Mouse (Mus musculus) CH12.LX (cell line): ENCODE data around the gene Pigk. TPM values are rescaled to one million over a fixed set of nuclear protein-coding genes. Genes with fewer than 3 reads are reported as not detected.
A peak's percentile ranks its signal among the peaks of the same experiment; 100 is the strongest.

Experiments
- DNase-seq: peaks from one replicate; pipeline ENCODE4 v3.0.0-alpha.2; 2013; ENCODE audit errors: extremely low read depth
- H3K27ac ChIP-seq: 2 replicates; pipeline ENCODE4 v1.5.1; 2012; ENCODE audit warnings: low read depth, mild to moderate bottlenecking, control low read depth, moderate library complexity; ENCODE audit not compliant: insufficient read depth
- H3K27me3 ChIP-seq: replicated peaks from 2 replicates; pipeline ENCODE3; 2012; ENCODE audit warnings: inconsistent platforms
- H3K36me3 ChIP-seq, 2 experiments: replicated peaks in 1 of 2; 2 replicates each; pipeline versions ENCODE3 to v1.6.1; 2012; ENCODE audit warnings: inconsistent platforms in 1 of 2, low read length in 1 of 2, mild to moderate bottlenecking in 1 of 2, mixed read lengths in 1 of 2, moderate library complexity in 1 of 2; ENCODE audit not compliant: control insufficient read depth in 1 of 2, insufficient read depth in 1 of 2
- H3K4me1 ChIP-seq, 2 experiments: 2 replicates each; pipeline ENCODE4 v1.6.1; 2012; ENCODE audit warnings: inconsistent platforms in 1 of 2, moderate library complexity in 1 of 2; ENCODE audit not compliant: insufficient read depth in 2 of 2, control insufficient read depth in 1 of 2
- H3K4me2 ChIP-seq: 2 replicates; pipeline ENCODE4 v1.6.1; 2012; ENCODE audit warnings: low read depth, mild to moderate bottlenecking, control low read depth; ENCODE audit not compliant: poor library complexity, insufficient read depth, severe bottlenecking
- H3K4me3 ChIP-seq, 3 experiments: fragments of 150-350 bp in 1 of 3; sonication (generic) in 1 of 3; replicated peaks in 1 of 3; 2 replicates each; pipeline versions ENCODE3 to v1.5.1; 2011 to 2012; ENCODE audit warnings: low read depth in 2 of 3, low read length in 2 of 3, mild to moderate bottlenecking in 2 of 3, moderate library complexity in 2 of 3, control low read depth in 1 of 3, improper control_type of control experiment in 1 of 3, inconsistent platforms in 1 of 3, mixed read lengths in 1 of 3; ENCODE audit not compliant: poor library complexity in 1 of 3
- H3K79me2 ChIP-seq: replicated peaks from 2 replicates; pipeline ENCODE4 v1.6.1; 2012; ENCODE audit warnings: mild to moderate bottlenecking, moderate library complexity; ENCODE audit not compliant: control insufficient read depth, poor library complexity, insufficient read depth, severe bottlenecking; ENCODE audit errors: extremely low read depth
- H3K9ac ChIP-seq: 2 replicates; pipeline ENCODE4 v1.6.1; 2012; ENCODE audit warnings: low read depth, mild to moderate bottlenecking, control low read depth, moderate library complexity; ENCODE audit not compliant: insufficient read depth
- H3K9me3 ChIP-seq: replicated peaks from 2 replicates; pipeline ENCODE3; 2012; ENCODE audit warnings: low read length, inconsistent platforms, mixed read lengths
- BHLHE40 ChIP-seq: IDR thresholded peaks from 2 replicates; pipeline ENCODE4 v1.6.1; 2011; ENCODE audit warnings: mild to moderate bottlenecking, low read depth, low read length, improper control_type of control experiment
- CHD1 ChIP-seq: IDR thresholded peaks from 2 replicates; pipeline ENCODE4 v1.6.1; 2012; ENCODE audit warnings: low read depth, low read length, improper control_type of control experiment, inconsistent platforms
- CHD2 ChIP-seq: IDR thresholded peaks from 2 replicates; pipeline ENCODE4 v1.6.1; 2011; ENCODE audit warnings: low read length, improper control_type of control experiment
- ELF1 ChIP-seq: IDR thresholded peaks from 2 replicates; pipeline ENCODE4 v1.6.1; 2014; ENCODE audit warnings: low read depth, mild to moderate bottlenecking, inconsistent platforms, low read length, improper control_type of control experiment
- EP300 ChIP-seq: IDR thresholded peaks from 2 replicates; pipeline ENCODE4 v1.6.1; 2011; ENCODE audit warnings: low read length, improper control_type of control experiment
- ETS1 ChIP-seq: conservative IDR thresholded peaks from 2 replicates; pipeline ENCODE4 v1.6.1; 2012; ENCODE audit warnings: low read depth, mild to moderate bottlenecking, inconsistent platforms, low read length, improper control_type of control experiment, moderate library complexity
- GABPA ChIP-seq: IDR thresholded peaks from 2 replicates; pipeline ENCODE4 v1.6.1; 2012; ENCODE audit warnings: low read depth, low read length, improper control_type of control experiment, inconsistent platforms; ENCODE audit not compliant: insufficient replicate concordance
- JUN ChIP-seq: IDR thresholded peaks from 2 replicates; pipeline ENCODE4 v1.6.1; 2011; ENCODE audit warnings: low read depth, mild to moderate bottlenecking, low read length, improper control_type of control experiment, moderate library complexity; ENCODE audit not compliant: insufficient read depth
- JUND ChIP-seq: conservative IDR thresholded peaks from 2 replicates; pipeline ENCODE4 v1.6.1; 2011; ENCODE audit warnings: low read depth, low read length, improper control_type of control experiment
- KAT2A ChIP-seq: IDR thresholded peaks from 2 replicates; pipeline ENCODE4 v1.6.1; 2012; ENCODE audit warnings: low read length, improper control_type of control experiment, inconsistent platforms; ENCODE audit not compliant: insufficient replicate concordance
- MAFK ChIP-seq: IDR thresholded peaks from 2 replicates; pipeline ENCODE4 v1.6.1; 2011; ENCODE audit warnings: low read length, improper control_type of control experiment; ENCODE audit not compliant: insufficient replicate concordance
- MAX ChIP-seq: IDR thresholded peaks from 2 replicates; pipeline ENCODE4 v1.6.1; 2011; ENCODE audit warnings: low read length, improper control_type of control experiment
- MAZ ChIP-seq: IDR thresholded peaks from 2 replicates; pipeline ENCODE4 v1.6.1; 2012; ENCODE audit warnings: low read depth, mild to moderate bottlenecking, inconsistent platforms, low read length, improper control_type of control experiment, moderate library complexity
- MXI1 ChIP-seq: IDR thresholded peaks from 2 replicates; pipeline ENCODE4 v1.6.1; 2011; ENCODE audit warnings: mild to moderate bottlenecking, low read depth, low read length, improper control_type of control experiment
- MYC ChIP-seq: IDR thresholded peaks from 2 replicates; pipeline ENCODE4 v1.6.1; 2011; ENCODE audit warnings: low read depth, mild to moderate bottlenecking, improper control_type of control experiment, low read length
- NELFE ChIP-seq: IDR thresholded peaks from 2 replicates; pipeline ENCODE4 v1.6.1; 2011; ENCODE audit warnings: low read depth, low read length, improper control_type of control experiment
- NRF1 ChIP-seq: IDR thresholded peaks from 2 replicates; pipeline ENCODE4 v1.6.1; 2014; ENCODE audit warnings: low read depth, mild to moderate bottlenecking, inconsistent platforms, low read length, improper control_type of control experiment, moderate library complexity
- POLR2AphosphoS2 ChIP-seq: IDR thresholded peaks from 2 replicates; pipeline ENCODE4 v1.6.1; 2011; ENCODE audit warnings: low read depth, low read length, improper control_type of control experiment
- RAD21 ChIP-seq: IDR thresholded peaks from 2 replicates; pipeline ENCODE4 v1.6.1; 2011; ENCODE audit warnings: low read depth, mild to moderate bottlenecking, low read length, improper control_type of control experiment, moderate library complexity
- SIN3A ChIP-seq: IDR thresholded peaks from 2 replicates; pipeline ENCODE4 v1.6.1; 2012; ENCODE audit warnings: low read length, improper control_type of control experiment, inconsistent platforms
- SMC3 ChIP-seq: IDR thresholded peaks from 2 replicates; pipeline ENCODE4 v1.6.1; 2011; ENCODE audit warnings: low read depth, low read length, improper control_type of control experiment
- TCF12 ChIP-seq: IDR thresholded peaks from 2 replicates; pipeline ENCODE4 v1.6.1; 2014; ENCODE audit warnings: low read depth, mild to moderate bottlenecking, inconsistent platforms, low read length, improper control_type of control experiment
- UBTF ChIP-seq: IDR thresholded peaks from 2 replicates; pipeline ENCODE4 v1.6.1; 2012; ENCODE audit warnings: low read depth, mild to moderate bottlenecking, inconsistent platforms, low read length, improper control_type of control experiment, moderate library complexity
- USF2 ChIP-seq: conservative IDR thresholded peaks from 2 replicates; pipeline ENCODE4 v1.6.1; 2011; ENCODE audit warnings: low read depth, low read length, improper control_type of control experiment
- ZC3H11A ChIP-seq: IDR thresholded peaks from 2 replicates; pipeline ENCODE4 v1.6.1; 2012; ENCODE audit warnings: low read depth, mild to moderate bottlenecking, inconsistent platforms, low read length, improper control_type of control experiment
- ZMIZ1 ChIP-seq: IDR thresholded peaks from 2 replicates; pipeline ENCODE4 v1.6.1; 2012; ENCODE audit warnings: low read depth, mild to moderate bottlenecking, inconsistent platforms, low read length, improper control_type of control experiment
- ZNF384 ChIP-seq: IDR thresholded peaks from 2 replicates; pipeline ENCODE4 v1.6.1; 2012; ENCODE audit warnings: low read depth, low read length, improper control_type of control experiment, inconsistent platforms
- dilution Hi-C: fragments of 300-500 bp; cut with MboI; formaldehyde crosslinking; loops from 2 replicates; pipeline ENCODE4 v1.14.3; 2020; ENCODE audit warnings: low sequenced_read_pairs; ENCODE audit not compliant: extremely low pct_unique_long_range_greater_than_20kb, extremely low pct_ligation_motif_present
- in situ Hi-C: fragments of 300-500 bp; cut with MboI; formaldehyde crosslinking; loops from 3 replicates; pipeline ENCODE4 v1.14.3; 2019; ENCODE audit warnings: low sequenced_read_pairs, low pct_ligation_motif_present, low pct_unique_long_range_greater_than_20kb, mixed read lengths
- polyA plus RNA-seq: library from polyadenylated mRNA; unstranded; fragments of >175 nt; gene quantifications from 2 replicates; pipeline ENCODE4 v1.2.1, GENCODE M21; 2012; ENCODE audit warnings: low read depth; ENCODE audit not compliant: insufficient read length
- total RNA-seq, 2 experiments: library from RNA; depleted of rRNA; stranded (reverse); fragments of 300-350 nt in 1 of 2; fragments of >200 nt in 1 of 2; gene quantifications; 2 replicates each; pipeline ENCODE4 v1.2.3; 2012 to 2014

Pigk gene
- total and polyA plus RNA-seq, 3 experiments: 56.4 to 79.3 (median 67.5) TPM

- DNase-seq: no peak
- Histone ChIP-seq H3K27me3 (no peaks in the 10 kb centered on the region), H3K27ac (no peak overlapping the region), H3K4me1 (peaks cover 15 to 41% of the 10 kb centered on the region in 2 experiments; a peak in 3 of 4 replicates), H3K79me2 (no peaks in the 10 kb centered on the region), H3K9ac (no peak overlapping the region), H3K4me2 (no peak overlapping the region), H3K9me3 (no peaks in the 10 kb centered on the region), H3K36me3 (no peaks in the 10 kb centered on the region), H3K4me3 (no peak overlapping the region)
- in situ Hi-C loops (no loop called here), dilution Hi-C loops (no loop called here)
- TF ChIP-seq KAT2A: no peak
- TF ChIP-seq USF2: no peak
- TF ChIP-seq ZC3H11A: no peak
- TF ChIP-seq NRF1: no peak
- no peak for TF ChIP-seq JUN
- TF ChIP-seq TCF12: no peak
- TF ChIP-seq ZMIZ1: no peak
- TF ChIP-seq MAX: no peak
- TF ChIP-seq SMC3: no peak
- TF ChIP-seq ELF1: no peak
- TF ChIP-seq BHLHE40: no peak
- no peak for TF ChIP-seq GABPA
- no peak for TF ChIP-seq ZNF384
Observed at GRCm38 (mm10) chr3:152914376-152914775, 200.5 kb downstream of the Pigk start.

- Histone ChIP-seq H3K27ac (no peak overlapping the region), H3K4me3 (no peak overlapping the region), H3K9ac (no peak overlapping the region), H3K4me2 (no peak overlapping the region), H3K36me3 (no peaks in the 10 kb centered on the region), H3K9me3 (no peaks in the 10 kb centered on the region), H3K4me1 (peaks cover 12 to 42% of the 10 kb centered on the region in 2 experiments), H3K79me2 (no peaks in the 10 kb centered on the region), H3K27me3 (no peaks in the 10 kb centered on the region)
- dilution Hi-C loops (no loop called here), in situ Hi-C loops (no loop called here)
- peak; percentile 29 for DNase-seq
- TF ChIP-seq USF2 (no peak), CHD1 (no peak)
Observed at GRCm38 (mm10) chr3:152917579-152917978, 203.7 kb downstream of the Pigk start.

GRCm38 (mm10) chr3:152919101-152919500 lies 205.2 kb downstream of the Pigk start:
- Histone ChIP-seq H3K27ac (no peak overlapping the region), H3K4me1 (peaks cover 10 to 35% of the 10 kb centered on the region in 2 experiments), H3K27me3 (no peaks in the 10 kb centered on the region), H3K4me3 (no peak overlapping the region), H3K79me2 (no peaks in the 10 kb centered on the region), H3K36me3 (no peaks in the 10 kb centered on the region), H3K9ac (no peak overlapping the region), H3K9me3 (no peaks in the 10 kb centered on the region), H3K4me2 (no peak overlapping the region)
- in situ Hi-C loops (no loop called here), dilution Hi-C loops (no loop called here)
- peak; percentile 21 for DNase-seq
- no peak for TF ChIP-seq ZC3H11A
- no peak for TF ChIP-seq MAFK
- TF ChIP-seq CHD2: no peak
- TF ChIP-seq ZNF384: no peak
- TF ChIP-seq POLR2AphosphoS2: no peak
- TF ChIP-seq MYC: no peak
- TF ChIP-seq RAD21: peak; percentile 41
- TF ChIP-seq ETS1: no peak
- TF ChIP-seq UBTF: no peak
- TF ChIP-seq NELFE: no peak
- no peak for TF ChIP-seq EP300
- TF ChIP-seq NRF1: no peak
- no peak for TF ChIP-seq MAZ
- TF ChIP-seq JUND: no peak
- peak; percentile 52 for TF ChIP-seq SMC3
- TF ChIP-seq SIN3A: no peak
- peak; percentile 30; the same call in 1 of the 2 replicates for TF ChIP-seq TCF12
- TF ChIP-seq GABPA: no peak
- TF ChIP-seq MXI1: no peak
